Mouse (Mus musculus): ENCODE results near the gene Otud5. TPM values are rescaled to one million over a fixed set of nuclear protein-coding genes. Genes with fewer than 3 reads are reported as not detected.

Gene Otud5
- polyA plus RNA-seq, 1 experiment from 2014 or later, result 53.8 TPM

MicroRNAs encoded within 50 kb of the gene (microRNA counts, 519-probe panel; counts per million panel counts)
- 2,730 counts per million, percentile 63 among the panel's probes with 10 or more counts for microRNA mmu-miR-1198

Small RNA genes lying within 50 kb of the gene (microRNA-seq; reads per million reads assigned to microRNA genes)
- 39.3 reads per million, percentile 40 among the genes with 10 or more reads in this experiment for gene Mir1198

Other genes starting within 250 kb of the Otud5 start
- 40.5 and 42.4 TPM in 2 replicates for gene Ccdc22, start 235.8 kb upstream of the Otud5 start, polyA plus RNA-seq (2015; fragmentation: Nextera tagmentation; extraction: Ambion mirVana)
- gene Cacna1f, start 234.3 kb upstream of the Otud5 start, polyA plus RNA-seq (2015; fragmentation: Nextera tagmentation; extraction: Ambion mirVana), result 0.05 and 0.19 TPM in 2 replicates
- gene Syp, start 202.9 kb upstream of the Otud5 start, polyA plus RNA-seq (2015; fragmentation: Nextera tagmentation; extraction: Ambion mirVana), result 109 and 120 TPM in 2 replicates
- 1.3 and 1.9 TPM in 2 replicates for gene Prickle3, start 184.1 kb upstream of the Otud5 start, polyA plus RNA-seq (2015; fragmentation: Nextera tagmentation; extraction: Ambion mirVana)
- 36.8 and 40.0 TPM in 2 replicates for gene Plp2, start 170.0 kb upstream of the Otud5 start, polyA plus RNA-seq (2015; fragmentation: Nextera tagmentation; extraction: Ambion mirVana)
- 0.11 and 0.13 TPM in 2 replicates for gene Magix, start 160.1 kb upstream of the Otud5 start, polyA plus RNA-seq (2015; fragmentation: Nextera tagmentation; extraction: Ambion mirVana)
- 47.4 and 50.2 TPM in 2 replicates for gene Gpkow, start 144.2 kb upstream of the Otud5 start, polyA plus RNA-seq (2015; fragmentation: Nextera tagmentation; extraction: Ambion mirVana)
- gene Wdr45, start 127.0 kb upstream of the Otud5 start, polyA plus RNA-seq (2015; fragmentation: Nextera tagmentation; extraction: Ambion mirVana), result 38.0 and 43.1 TPM in 2 replicates
- gene Gm45208, start 119.1 kb upstream of the Otud5 start, polyA plus RNA-seq (2015; fragmentation: Nextera tagmentation; extraction: Ambion mirVana), result 0.84 TPM in 1 of 2 replicates, not detected in the other
- gene Praf2, start 112.9 kb upstream of the Otud5 start, polyA plus RNA-seq (2015; fragmentation: Nextera tagmentation; extraction: Ambion mirVana), result 104 and 107 TPM in 2 replicates
- 55.5 and 63.3 TPM in 2 replicates for gene Ccdc120, start 90.5 kb upstream of the Otud5 start, polyA plus RNA-seq (2015; fragmentation: Nextera tagmentation; extraction: Ambion mirVana)
- 21.8 and 23.4 TPM in 2 replicates for gene Tfe3, start 78.8 kb upstream of the Otud5 start, polyA plus RNA-seq (2015; fragmentation: Nextera tagmentation; extraction: Ambion mirVana)
- gene Gripap1, start 51.6 kb upstream of the Otud5 start, polyA plus RNA-seq (2015; fragmentation: Nextera tagmentation; extraction: Ambion mirVana), result 77.6 and 78.5 TPM in 2 replicates
- 2.8 and 3.1 TPM in 2 replicates for gene Kcnd1, start 19.1 kb upstream of the Otud5 start, polyA plus RNA-seq (2015; fragmentation: Nextera tagmentation; extraction: Ambion mirVana)
- 16.3 and 17.6 TPM in 2 replicates for gene Pim2, start 36.9 kb downstream of the Otud5 start, polyA plus RNA-seq (2015; fragmentation: Nextera tagmentation; extraction: Ambion mirVana)
- gene Slc35a2, start 42.7 kb downstream of the Otud5 start, polyA plus RNA-seq (2015; fragmentation: Nextera tagmentation; extraction: Ambion mirVana), result 44.5 and 45.0 TPM in 2 replicates
- 207 and 210 TPM in 2 replicates for gene Pqbp1, start 57.9 kb downstream of the Otud5 start, polyA plus RNA-seq (2015; fragmentation: Nextera tagmentation; extraction: Ambion mirVana)
- gene Timm17b, start 58.0 kb downstream of the Otud5 start, polyA plus RNA-seq (2015; fragmentation: Nextera tagmentation; extraction: Ambion mirVana), result 160 and 165 TPM in 2 replicates
- gene Gm10491, start 66.5 kb downstream of the Otud5 start, polyA plus RNA-seq (2015; fragmentation: Nextera tagmentation; extraction: Ambion mirVana), result not detected in 2 replicates
- not detected in 2 replicates for gene Gm10490, start 68.2 kb downstream of the Otud5 start, polyA plus RNA-seq (2015; fragmentation: Nextera tagmentation; extraction: Ambion mirVana)
- 131 and 141 TPM in 2 replicates for gene Pcsk1n, start 78.5 kb downstream of the Otud5 start, polyA plus RNA-seq (2015; fragmentation: Nextera tagmentation; extraction: Ambion mirVana)
- gene Eras, start 87.2 kb downstream of the Otud5 start, polyA plus RNA-seq (2015; fragmentation: Nextera tagmentation; extraction: Ambion mirVana), result not detected in 2 replicates
- 51.3 and 55.7 TPM in 2 replicates for gene Hdac6, start 106.5 kb downstream of the Otud5 start, polyA plus RNA-seq (2015; fragmentation: Nextera tagmentation; extraction: Ambion mirVana)
- gene Gata1, start 136.7 kb downstream of the Otud5 start, polyA plus RNA-seq (2015; fragmentation: Nextera tagmentation; extraction: Ambion mirVana), result 0.09 and 0.15 TPM in 2 replicates
- gene Glod5, start 177.1 kb downstream of the Otud5 start, polyA plus RNA-seq (2015; fragmentation: Nextera tagmentation; extraction: Ambion mirVana), result 0.29 and 0.36 TPM in 2 replicates
- gene Suv39h1, start 233.4 kb downstream of the Otud5 start, polyA plus RNA-seq (2015; fragmentation: Nextera tagmentation; extraction: Ambion mirVana), result 50.2 and 50.9 TPM in 2 replicates
- 0.09 TPM in 1 of 2 replicates, not detected in the other for gene Was, start 249.1 kb downstream of the Otud5 start, polyA plus RNA-seq (2015; fragmentation: Nextera tagmentation; extraction: Ambion mirVana)

All from forebrain, embryonic 15.5 days (tissue).